Mouse (Mus musculus) spleen, adult 2 months (tissue): ENCODE data around the gene Kcnt2. TPM values are rescaled to one million over a fixed set of nuclear protein-coding genes. Genes with fewer than 3 reads are reported as not detected.

ENCODE experiments used
- DNase-seq, 2 experiments: peaks; one replicate each; pipeline versions ENCODE4 v3.0.0 to v3.0.0-alpha.2; 2012 to 2021; ENCODE audit warnings: low spot score in 2 of 2, low read depth in 1 of 2
- H3K27ac ChIP-seq: fragments of 200-500 bp; 2 replicates; pipeline ENCODE4 v1.5.1; 2012; ENCODE audit warnings: low read length, inconsistent platforms; ENCODE audit not compliant: insufficient read depth
- H3K27me3 ChIP-seq: fragments of 200-500 bp; 2 replicates; pipeline ENCODE4 v1.6.1; 2012; ENCODE audit warnings: mild to moderate bottlenecking, moderate library complexity, low read length, inconsistent platforms; ENCODE audit not compliant: control insufficient read depth, insufficient read depth
- H3K36me3 ChIP-seq: fragments of 200-500 bp; 2 replicates; pipeline ENCODE4 v1.6.1; 2012; ENCODE audit warnings: mild to moderate bottlenecking, low read length, inconsistent platforms; ENCODE audit not compliant: control insufficient read depth, insufficient read depth
- H3K4me1 ChIP-seq: fragments of 200-500 bp; 2 replicates; pipeline ENCODE4 v1.6.1; 2011; ENCODE audit warnings: inconsistent platforms; ENCODE audit not compliant: control insufficient read depth, insufficient read depth, insufficient read length
- H3K4me3 ChIP-seq: fragments of 200-500 bp; 2 replicates; pipeline ENCODE4 v1.5.1; 2011; ENCODE audit warnings: mild to moderate bottlenecking, inconsistent platforms; ENCODE audit not compliant: insufficient read depth, insufficient read length; ENCODE audit errors: extremely low read depth
- CTCF ChIP-seq: fragments of 200-500 bp; IDR thresholded peaks from 2 replicates; pipeline ENCODE4 v1.5.1; 2011; ENCODE audit warnings: mild to moderate bottlenecking, inconsistent platforms; ENCODE audit not compliant: insufficient read depth, insufficient read length, insufficient replicate concordance; ENCODE audit errors: extremely low read depth
- POLR2A ChIP-seq: fragments of 200-500 bp; IDR thresholded peaks from 2 replicates; pipeline ENCODE4 v1.6.1; 2011; ENCODE audit warnings: low read depth, low read length, inconsistent platforms
- WGBS: fragments of 180-500 bp; shearing (Covaris S2); methylation state at CpG from one replicate; pipeline ENCODE4 v1.1.7; 2018; 5-methylcytosine and 5-hydroxymethylcytosine counted together
- polyA plus RNA-seq: library from polyadenylated mRNA; depleted of rRNA; stranded (reverse); fragments of >200 nt; gene quantifications from 2 replicates; pipeline ENCODE4 v1.2.3, GENCODE M21; 2012

Kcnt2 gene
- polyA plus RNA-seq, 1 experiment = not detected

DNA sequence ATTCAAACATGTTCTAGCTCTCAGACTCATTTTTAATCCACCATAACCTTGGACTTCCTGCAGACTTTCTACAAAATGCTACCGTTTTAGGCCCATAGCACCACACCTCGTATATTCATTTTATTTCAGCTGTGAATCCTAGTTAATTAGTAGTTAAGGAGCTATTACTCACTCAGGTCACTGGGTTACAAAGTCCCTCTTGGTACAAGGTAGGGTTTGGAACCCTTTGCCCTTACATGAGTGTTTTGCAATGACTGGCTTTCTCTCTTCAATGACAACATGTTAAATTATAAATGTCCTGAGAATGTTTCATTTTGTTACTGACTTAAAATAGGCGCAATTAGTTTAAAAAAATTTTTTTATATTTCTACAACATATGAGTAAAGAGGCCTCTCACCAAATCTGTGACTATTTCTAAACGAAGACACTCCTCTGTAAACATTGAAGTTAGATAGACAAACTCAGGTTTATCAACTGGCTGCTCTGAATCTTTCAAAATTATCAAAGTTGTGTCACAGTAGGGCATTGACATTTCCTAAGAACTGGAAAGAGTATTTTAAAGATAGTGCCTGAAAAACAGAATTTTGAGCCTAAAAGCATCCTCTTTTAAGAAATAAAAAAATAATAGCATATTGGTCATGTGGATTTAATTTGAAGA is 160.8 kb downstream of the Kcnt2 start:
- WGBS = 79% methylated on average over 4 of the region's 4 CpGs
- Histone ChIP-seq H3K4me3 (no peak overlapping the region), H3K4me1 (no peaks in the 10 kb centered on the region), H3K36me3 (no peaks in the 10 kb centered on the region), H3K27me3 (no peaks in the 10 kb centered on the region), H3K27ac (no peak overlapping the region)
- DNase-seq = no peak
- TF ChIP-seq POLR2A = no peak
- no peak for TF ChIP-seq CTCF

DNA sequence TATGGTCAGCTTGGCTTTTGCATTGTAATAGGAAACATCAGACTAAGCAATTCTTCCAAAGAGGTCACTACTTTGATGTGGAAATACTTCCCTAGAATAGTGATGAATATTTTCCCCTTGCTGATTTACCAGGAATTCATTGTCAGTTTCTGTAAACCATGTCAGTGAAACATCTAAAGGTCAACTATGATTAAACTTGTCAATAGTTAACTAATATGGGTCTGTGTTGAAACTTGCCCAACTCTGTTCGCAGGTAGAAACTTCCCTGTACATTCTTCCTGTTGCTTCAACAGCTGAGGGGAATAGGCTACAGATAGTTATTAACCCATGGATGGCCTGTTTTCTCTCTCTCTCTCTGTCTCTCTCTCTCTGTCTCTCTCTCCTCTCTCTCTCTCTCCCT is 169.8 kb downstream of the Kcnt2 start:
- WGBS = 59% methylated on average over 1 of the region's 1 CpGs
- Histone ChIP-seq H3K4me1 (no peaks in the 10 kb centered on the region), H3K27ac (no peak overlapping the region), H3K36me3 (no peaks in the 10 kb centered on the region), H3K27me3 (no peaks in the 10 kb centered on the region), H3K4me3 (no peak overlapping the region)
- no peak for TF ChIP-seq CTCF
- no peak for TF ChIP-seq POLR2A
- DNase-seq = no peak

DNA sequence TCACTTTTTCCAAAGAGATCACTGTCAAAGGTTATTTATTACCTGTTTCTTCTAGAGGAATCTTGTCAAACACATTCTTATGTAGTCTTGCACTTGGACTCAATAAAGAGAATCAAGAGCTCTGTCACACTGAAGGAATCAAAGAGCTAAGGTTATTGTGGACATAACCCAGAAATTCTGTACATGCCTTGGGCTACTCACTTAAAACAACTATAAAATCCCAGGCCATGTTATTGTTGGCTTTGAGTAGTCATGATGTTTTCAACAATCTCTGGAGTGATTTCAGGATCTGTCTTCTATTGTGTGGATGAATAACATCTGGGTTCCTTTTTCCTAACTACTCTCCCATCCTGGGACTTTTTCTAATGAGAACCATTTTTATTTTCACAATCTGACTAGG is 177.0 kb downstream of the Kcnt2 start:
- H3K27me3 ChIP-seq = no peaks in the 10 kb centered on the region
- H3K4me3 ChIP-seq = no peak overlapping the region
- TF ChIP-seq CTCF = no peak
- TF ChIP-seq POLR2A = no peak
- no peaks in the 10 kb centered on the region for H3K36me3 ChIP-seq
- no peaks in the 10 kb centered on the region for H3K4me1 ChIP-seq
- H3K27ac ChIP-seq = no peak overlapping the region
- no peak for DNase-seq

DNA sequence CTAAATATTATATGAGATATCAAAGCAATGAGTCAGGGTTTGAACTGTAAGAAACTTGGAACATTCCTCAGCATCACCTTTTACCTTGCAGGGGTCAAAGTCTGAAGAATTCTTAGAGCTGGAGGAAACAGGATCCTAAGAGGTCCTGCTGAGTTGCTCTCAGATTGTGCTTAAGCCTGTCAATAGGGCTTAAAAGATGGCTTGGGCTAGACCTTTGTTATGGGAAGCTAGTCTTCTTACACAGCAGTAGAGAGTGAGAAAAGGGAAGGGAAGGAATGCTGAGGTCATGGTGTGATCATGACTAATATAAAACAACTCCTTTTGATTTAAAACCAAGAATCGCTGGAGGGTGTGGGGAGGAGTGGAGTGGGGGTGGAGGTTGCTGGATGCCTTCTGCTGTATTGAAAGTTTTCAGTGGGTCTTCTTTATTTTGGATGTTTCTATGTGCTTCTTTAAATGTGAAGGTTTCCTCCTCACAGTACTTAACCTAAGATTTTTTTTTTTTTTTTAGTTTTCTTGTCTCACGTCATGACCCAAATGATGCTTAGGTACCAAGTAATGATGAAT is 183.4 kb downstream of the Kcnt2 start:
- TF ChIP-seq CTCF (no peak), POLR2A (no peak)
- Histone ChIP-seq H3K4me3 (no peak overlapping the region), H3K27me3 (no peaks in the 10 kb centered on the region), H3K27ac (no peak overlapping the region), H3K4me1 (no peaks in the 10 kb centered on the region), H3K36me3 (no peaks in the 10 kb centered on the region)
- no peak for DNase-seq
- WGBS = 60% methylated on average over 2 of the region's 2 CpGs

DNA sequence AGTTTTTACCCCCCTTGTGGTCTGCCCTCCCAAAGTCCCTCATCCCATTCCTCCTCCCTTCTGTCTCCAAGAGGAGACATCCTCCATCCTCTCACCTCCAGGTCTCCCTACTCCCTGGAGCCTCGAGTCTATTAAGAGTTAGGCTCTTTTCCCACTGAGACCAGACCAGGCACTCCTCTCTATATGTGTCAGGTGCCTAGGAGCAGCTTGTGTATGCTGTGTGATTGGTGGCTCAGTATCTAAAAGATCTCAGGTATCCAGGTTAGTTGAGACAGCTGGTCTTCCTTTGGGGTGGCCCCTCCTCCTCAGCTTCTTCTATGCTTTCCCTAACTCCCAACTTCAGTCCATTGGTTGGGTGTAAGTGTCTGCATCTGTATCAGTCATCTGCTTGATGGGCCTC is 186.1 kb downstream of the Kcnt2 start:
- DNase-seq = no peak
- Histone ChIP-seq H3K27me3 (no peaks in the 10 kb centered on the region), H3K27ac (no peak overlapping the region), H3K36me3 (no peaks in the 10 kb centered on the region), H3K4me1 (no peaks in the 10 kb centered on the region), H3K4me3 (no peak overlapping the region)
- no peak for TF ChIP-seq POLR2A
- TF ChIP-seq CTCF = no peak
- 61% methylated on average over 1 of the region's 1 CpGs for WGBS

DNA sequence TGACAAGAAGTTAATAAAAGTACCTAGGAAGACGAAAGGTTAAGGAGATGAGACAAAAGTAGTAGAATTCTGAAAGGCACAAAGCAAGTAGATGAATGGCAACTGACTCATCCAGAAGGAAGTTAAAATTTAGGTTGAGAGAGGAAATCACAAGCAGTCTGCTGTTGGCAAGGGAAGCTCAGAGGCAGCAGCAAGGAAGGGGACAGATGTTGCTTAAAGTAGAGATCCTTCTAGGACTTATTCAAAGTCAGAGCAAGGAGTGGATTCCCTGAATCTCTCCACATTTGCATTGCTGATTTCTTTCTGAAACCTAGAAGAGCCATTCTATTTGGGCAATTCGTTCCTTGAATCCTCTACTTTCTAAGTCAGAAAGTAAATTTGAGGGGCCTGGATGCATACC is 188.8 kb downstream of the Kcnt2 start:
- Histone ChIP-seq H3K27ac (no peak overlapping the region), H3K27me3 (no peaks in the 10 kb centered on the region), H3K4me1 (no peaks in the 10 kb centered on the region), H3K4me3 (no peak overlapping the region), H3K36me3 (no peaks in the 10 kb centered on the region)
- 67% methylated on average over 2 of the region's 2 CpGs for WGBS
- no peak for DNase-seq
- TF ChIP-seq CTCF (no peak), POLR2A (no peak)

DNA sequence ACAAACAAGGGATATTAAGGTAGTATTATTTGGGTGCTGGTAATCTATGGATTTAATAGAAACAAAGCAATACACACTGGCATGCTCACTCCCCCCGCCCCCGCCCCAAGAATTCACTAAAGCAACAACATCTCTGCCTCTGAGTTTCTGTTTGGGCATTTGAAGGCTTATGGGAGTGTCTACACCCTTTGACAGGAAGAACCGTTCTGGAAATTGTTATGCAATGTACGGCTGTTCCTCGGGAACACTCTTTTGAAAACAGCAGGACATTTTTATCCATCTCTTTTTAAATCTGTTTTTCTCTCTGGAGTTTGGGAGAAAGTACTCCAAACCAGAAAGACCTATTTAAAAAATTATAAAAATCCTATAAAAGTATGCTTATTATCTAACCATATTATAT is 192.2 kb downstream of the Kcnt2 start:
- no peak for TF ChIP-seq POLR2A
- TF ChIP-seq CTCF = no peak
- Histone ChIP-seq H3K27ac (no peak overlapping the region), H3K4me1 (no peaks in the 10 kb centered on the region), H3K27me3 (no peaks in the 10 kb centered on the region), H3K4me3 (no peak overlapping the region), H3K36me3 (no peaks in the 10 kb centered on the region)
- no peak for DNase-seq
- 68% methylated on average over 5 of the region's 5 CpGs for WGBS
